Mouse (Mus musculus): ENCODE measurements around the gene Ush2a. TPM values are rescaled to one million over a fixed set of nuclear protein-coding genes. Genes with fewer than 3 reads are reported as not detected.
A peak's percentile ranks its signal among the peaks of the same experiment; 100 is the strongest.

Ush2a gene
- polyA plus RNA-seq, 1 experiment from 2014 or later: 0.06 TPM

- Histone ChIP-seq H3K27ac (ENCODE audit: low read length) (no peak overlapping the region), H3K36me3 (ENCODE audit: insufficient read depth, low read length) (no peaks in the 10 kb centered on the region), H3K4me2 (replicated peaks; ENCODE audit: low read depth, low read length) (no peak overlapping the region), H3K4me3 (ENCODE audit: low read depth, low read length) (no peak overlapping the region), H3K27me3 (replicated peaks; ENCODE audit: insufficient read depth, low read length) (no peaks in the 10 kb centered on the region), H3K4me1 (ENCODE audit: insufficient read depth, low read depth, low read length) (no peaks in the 10 kb centered on the region), H3K9ac (replicated peaks; ENCODE audit: low read depth) (no peak overlapping the region), H3K9me3 (ENCODE audit: low read length) (no peaks in the 10 kb centered on the region)
- WGBS: 88% methylated on average over 7 of the region's 7 CpGs
- DNase-seq (ENCODE audit: low spot score) (no peak), ATAC-seq (no peak)
- TF ChIP-seq CTCF (IDR thresholded peaks at IDR 0.05) (no peak), EP300 (IDR thresholded peaks at IDR 0.05) (no peak)
Observed at GRCm38 (mm10) chr1:188257500-188257899, 4.3 kb upstream of the Ush2a start.

- DNase-seq (ENCODE audit: low spot score): no peak
- Histone ChIP-seq H3K36me3 (ENCODE audit: insufficient read depth, low read length) (no peaks in the 10 kb centered on the region), H3K27ac (ENCODE audit: low read length) (no peak overlapping the region), H3K9ac (replicated peaks; ENCODE audit: low read depth) (no peak overlapping the region), H3K4me3 (ENCODE audit: low read depth, low read length) (no peak overlapping the region), H3K9me3 (ENCODE audit: low read length) (no peaks in the 10 kb centered on the region), H3K4me1 (ENCODE audit: insufficient read depth, low read depth, low read length) (no peaks in the 10 kb centered on the region), H3K27me3 (replicated peaks; ENCODE audit: insufficient read depth, low read length) (no peaks in the 10 kb centered on the region), H3K4me2 (replicated peaks; ENCODE audit: low read depth, low read length) (no peak overlapping the region)
- 75% methylated on average over 6 of the region's 6 CpGs for WGBS
- no peak for ATAC-seq
- TF ChIP-seq EP300 (IDR thresholded peaks at IDR 0.05) (no peak), CTCF (IDR thresholded peaks at IDR 0.05) (no peak)
Observed at GRCm38 (mm10) chr1:188260259-188261107, 1.3 kb upstream of the Ush2a start.

- Histone ChIP-seq H3K4me3 (ENCODE audit: low read depth, low read length) (no peak overlapping the region), H3K27ac (ENCODE audit: low read length) (no peak overlapping the region), H3K36me3 (ENCODE audit: insufficient read depth, low read length) (no peaks in the 10 kb centered on the region), H3K9ac (replicated peaks; ENCODE audit: low read depth) (no peak overlapping the region), H3K27me3 (replicated peaks; ENCODE audit: insufficient read depth, low read length) (no peaks in the 10 kb centered on the region), H3K4me2 (replicated peaks; ENCODE audit: low read depth, low read length) (no peak overlapping the region), H3K9me3 (ENCODE audit: low read length) (no peaks in the 10 kb centered on the region), H3K4me1 (ENCODE audit: insufficient read depth, low read depth, low read length) (no peaks in the 10 kb centered on the region)
- ATAC-seq: peak; percentile 48; the same call in 1 of the 2 replicates
- TF ChIP-seq CTCF (IDR thresholded peaks at IDR 0.05) (no peak), EP300 (IDR thresholded peaks at IDR 0.05) (no peak)
- DNase-seq (ENCODE audit: low spot score): peak; percentile 23
- 43% methylated on average over 11 of the region's 11 CpGs for WGBS
Observed at GRCm38 (mm10) chr1:188267127-188267722, 5.4 kb downstream of the Ush2a start.

- H3K4me1 ChIP-seq (ENCODE audit: insufficient read depth, low read depth, low read length): no peaks in the 10 kb centered on the region
- DNase-seq (ENCODE audit: low spot score): no peak
- H3K4me3 ChIP-seq (ENCODE audit: low read depth, low read length): no peak overlapping the region
- H3K9ac ChIP-seq (replicated peaks; ENCODE audit: low read depth): no peak overlapping the region
- no peak for ATAC-seq
- no peaks in the 10 kb centered on the region for H3K36me3 ChIP-seq (ENCODE audit: insufficient read depth, low read length)
- H3K4me2 ChIP-seq (replicated peaks; ENCODE audit: low read depth, low read length): no peak overlapping the region
- 90% methylated on average over 6 of the region's 6 CpGs for WGBS
- H3K27ac ChIP-seq (ENCODE audit: low read length): no peak overlapping the region
- no peaks in the 10 kb centered on the region for H3K9me3 ChIP-seq (ENCODE audit: low read length)
- no peaks in the 10 kb centered on the region for H3K27me3 ChIP-seq (replicated peaks; ENCODE audit: insufficient read depth, low read length)
- TF ChIP-seq EP300 (IDR thresholded peaks at IDR 0.05): no peak
- TF ChIP-seq CTCF (IDR thresholded peaks at IDR 0.05): no peak
Observed at GRCm38 (mm10) chr1:188269071-188269470, 7.2 kb downstream of the Ush2a start.

- Histone ChIP-seq H3K9ac (replicated peaks; ENCODE audit: low read depth) (no peak overlapping the region), H3K4me2 (replicated peaks; ENCODE audit: low read depth, low read length) (no peak overlapping the region), H3K9me3 (ENCODE audit: low read length) (no peaks in the 10 kb centered on the region), H3K4me1 (ENCODE audit: insufficient read depth, low read depth, low read length) (no peaks in the 10 kb centered on the region), H3K27ac (ENCODE audit: low read length) (no peak overlapping the region), H3K36me3 (ENCODE audit: insufficient read depth, low read length) (no peaks in the 10 kb centered on the region), H3K27me3 (replicated peaks; ENCODE audit: insufficient read depth, low read length) (no peaks in the 10 kb centered on the region), H3K4me3 (ENCODE audit: low read depth, low read length) (no peak overlapping the region)
- DNase-seq (ENCODE audit: low spot score): no peak
- no peak for ATAC-seq
- no peak for TF ChIP-seq CTCF (IDR thresholded peaks at IDR 0.05)
- TF ChIP-seq EP300 (IDR thresholded peaks at IDR 0.05): no peak
- 70% methylated on average over 7 of the region's 7 CpGs for WGBS
Observed at GRCm38 (mm10) chr1:188313303-188313702, 51.5 kb downstream of the Ush2a start.

GRCm38 (mm10) chr1:188316574-188316973 lies 54.8 kb downstream of the Ush2a start:
- Histone ChIP-seq H3K36me3 (ENCODE audit: insufficient read depth, low read length) (no peaks in the 10 kb centered on the region), H3K4me1 (ENCODE audit: insufficient read depth, low read depth, low read length) (no peaks in the 10 kb centered on the region), H3K27ac (ENCODE audit: low read length) (no peak overlapping the region), H3K4me2 (replicated peaks; ENCODE audit: low read depth, low read length) (no peak overlapping the region), H3K27me3 (replicated peaks; ENCODE audit: insufficient read depth, low read length) (no peaks in the 10 kb centered on the region), H3K4me3 (ENCODE audit: low read depth, low read length) (no peak overlapping the region), H3K9ac (replicated peaks; ENCODE audit: low read depth) (no peak overlapping the region), H3K9me3 (ENCODE audit: low read length) (no peaks in the 10 kb centered on the region)
- 77% methylated on average over 5 of the region's 5 CpGs for WGBS
- ATAC-seq (no peak), DNase-seq (ENCODE audit: low spot score) (no peak)
- TF ChIP-seq EP300 (IDR thresholded peaks at IDR 0.05) (no peak), CTCF (IDR thresholded peaks at IDR 0.05) (no peak)
